23 mouse cellular contexts compared by ENCODE assay signal in the genomic region with DNA sequence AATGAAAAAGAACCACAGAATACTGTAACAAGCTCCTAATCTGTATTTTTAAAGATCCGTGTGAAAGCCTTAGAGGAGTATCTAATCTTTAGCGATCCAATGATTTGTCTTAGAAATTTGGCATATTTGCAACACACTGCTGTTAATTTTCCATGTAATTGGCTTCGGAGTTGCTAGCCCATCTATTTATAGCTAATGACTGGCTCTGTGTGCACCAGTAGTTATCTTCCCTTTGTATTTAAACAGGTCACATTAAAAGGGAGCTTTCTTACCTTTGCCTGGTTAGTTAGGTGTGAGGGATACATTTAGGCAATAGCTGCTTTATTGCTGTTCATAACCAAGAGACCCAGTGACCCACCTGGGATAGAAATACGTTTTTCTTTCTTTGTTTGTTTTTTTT.
DNase-seq lines count a peak whose midpoint lies in the region; ATAC-seq and TF ChIP-seq lines count a peak whose summit lies in the region.
"Had no signal": no experiment of that assay in that cellular context is flagged by ENCODE, and none has a peak within 500 bp of the region (broad histone marks: within the 10 kb centered on the region; RNA-seq: fewer than 3 reads in every experiment).

No protein-coding gene starts in this region.

- H3K36me3 ChIP-seq in forebrain, embryonic 14.5 days (ENCODE audit: control insufficient read depth, insufficient read depth, low read length) = no peaks in the 10 kb centered on the region
- no peaks in the 10 kb centered on the region for H3K36me3 ChIP-seq in forebrain, embryonic 13.5 days (ENCODE audit: poor library complexity, severe bottlenecking)
- no peaks in the 10 kb centered on the region for H3K36me3 ChIP-seq in heart, embryonic 13.5 days
- H3K36me3 ChIP-seq in midbrain, postnatal 0 days (ENCODE audit: insufficient read depth, low read length) = no peaks in the 10 kb centered on the region
- no peaks in the 10 kb centered on the region for H3K36me3 ChIP-seq in midbrain, embryonic 10.5 days
- H3K36me3 ChIP-seq: forebrain, embryonic 10.5 days; heart, embryonic 15.5 days; hindbrain, embryonic 10.5 days; hindbrain, embryonic 15.5 days had no signal

- H3K27me3 ChIP-seq in forebrain, embryonic 14.5 days (replicated peaks; ENCODE audit: control insufficient read depth, insufficient read depth, low read length) = no peaks in the 10 kb centered on the region
- H3K27me3 ChIP-seq in forebrain, embryonic 13.5 days = no peaks in the 10 kb centered on the region
- no peaks in the 10 kb centered on the region for H3K27me3 ChIP-seq in heart, embryonic 13.5 days (replicated peaks)
- no peaks in the 10 kb centered on the region for H3K27me3 ChIP-seq in midbrain, postnatal 0 days (ENCODE audit: insufficient read depth, low read length)
- H3K27me3 ChIP-seq in midbrain, embryonic 10.5 days (ENCODE audit: low read depth, poor library complexity, severe bottlenecking) = no peaks in the 10 kb centered on the region
- H3K27me3 ChIP-seq: heart, embryonic 15.5 days; hindbrain, embryonic 15.5 days had no signal

- no peaks in the 10 kb centered on the region for H3K4me1 ChIP-seq in forebrain, embryonic 14.5 days (ENCODE audit: control insufficient read depth, insufficient read depth, low read length)
- H3K4me1 ChIP-seq in forebrain, embryonic 13.5 days = no peaks in the 10 kb centered on the region
- H3K4me1 ChIP-seq in heart, embryonic 13.5 days = peaks cover 4% of the 10 kb centered on the region; the same call in 1 of the 2 replicates
- no peaks in the 10 kb centered on the region for H3K4me1 ChIP-seq in midbrain, postnatal 0 days (ENCODE audit: insufficient read depth, low read length)
- no peaks in the 10 kb centered on the region for H3K4me1 ChIP-seq in midbrain, embryonic 10.5 days
- H3K4me1 ChIP-seq: forebrain, embryonic 10.5 days; heart, embryonic 15.5 days; hindbrain, embryonic 10.5 days; hindbrain, embryonic 15.5 days had no signal

- peak; percentile 6 for DNase-seq in forebrain, embryonic 14.5 days (ENCODE audit: low spot score)
- DNase-seq in heart, adult 18-20 months = no peak
- peak; percentile 35 for DNase-seq in midbrain, postnatal 0 days (ENCODE audit: low spot score)
- no peak for DNase-seq in midbrain, embryonic 10.5 days (ENCODE audit: low spot score)
- DNase-seq: adrenal gland, adult 8-10 months; adrenal gland, postnatal 25 days; cerebellum, adult 18-20 months; cerebellum, adult 9-10 months; cerebellum, postnatal 14 days; gastrocnemius, postnatal 10 days; gastrocnemius, postnatal 36 days; heart, postnatal 10 days; heart, postnatal 36 days; kidney, adult 18-20 months had no signal

- no peak overlapping the region for H3K9ac ChIP-seq in forebrain, embryonic 14.5 days (ENCODE audit: low read length)
- H3K9ac ChIP-seq in forebrain, embryonic 13.5 days = no peak overlapping the region
- no peak overlapping the region for H3K9ac ChIP-seq in heart, embryonic 13.5 days
- H3K9ac ChIP-seq in midbrain, postnatal 0 days (replicated peaks; ENCODE audit: low read length, poor library complexity, severe bottlenecking) = no peak overlapping the region
- H3K9ac ChIP-seq: heart, embryonic 15.5 days; hindbrain, embryonic 15.5 days had no signal

- TF ChIP-seq CTCF in midbrain, postnatal 0 days (IDR thresholded peaks at IDR 0.05) = no peak

- 66% methylated on average over 4 of the region's 4 CpGs for WGBS in forebrain, embryonic 14.5 days
- WGBS in forebrain, embryonic 13.5 days = 67% methylated on average over 4 of the region's 4 CpGs
- WGBS in heart, embryonic 13.5 days = 50% methylated on average over 4 of the region's 4 CpGs
- 67% methylated on average over 4 of the region's 4 CpGs for WGBS in midbrain, postnatal 0 days
- 81% methylated on average over 4 of the region's 4 CpGs for whole genome bisulfite sequencing in midbrain, embryonic 10.5 days

- no peak overlapping the region for H3K4me3 ChIP-seq in forebrain, embryonic 14.5 days (ENCODE audit: low read depth, low read length)
- no peak overlapping the region for H3K4me3 ChIP-seq in forebrain, embryonic 13.5 days
- H3K4me3 ChIP-seq in heart, embryonic 13.5 days = no peak overlapping the region
- no peak overlapping the region for H3K4me3 ChIP-seq in midbrain, postnatal 0 days (ENCODE audit: low read depth, low read length)
- no peak overlapping the region for H3K4me3 ChIP-seq in midbrain, embryonic 10.5 days
- H3K4me3 ChIP-seq: forebrain, embryonic 10.5 days; heart, embryonic 15.5 days; hindbrain, embryonic 10.5 days; hindbrain, embryonic 15.5 days had no signal

- H3K9me3 ChIP-seq in forebrain, embryonic 14.5 days (replicated peaks; ENCODE audit: control insufficient read depth, low read length) = no peaks in the 10 kb centered on the region
- H3K9me3 ChIP-seq in forebrain, embryonic 13.5 days (replicated peaks) = no peaks in the 10 kb centered on the region
- no peaks in the 10 kb centered on the region for H3K9me3 ChIP-seq in heart, embryonic 13.5 days
- no peaks in the 10 kb centered on the region for H3K9me3 ChIP-seq in midbrain, postnatal 0 days (ENCODE audit: low read length)
- no peaks in the 10 kb centered on the region for H3K9me3 ChIP-seq in midbrain, embryonic 10.5 days (replicated peaks)
- H3K9me3 ChIP-seq: forebrain, embryonic 10.5 days; heart, embryonic 15.5 days; hindbrain, embryonic 10.5 days; hindbrain, embryonic 15.5 days had no signal

- ATAC-seq in forebrain, embryonic 14.5 days = no peak
- ATAC-seq in forebrain, embryonic 13.5 days = no peak
- no peak for ATAC-seq in heart, embryonic 13.5 days (ENCODE audit: extremely low read depth, insufficient number of reproducible peaks, low FRiP score, low TSS enrichment)
- ATAC-seq in midbrain, postnatal 0 days (ENCODE audit: low FRiP score) = no peak; the same call in 1 of the 2 replicates
- ATAC-seq: activated CD4-positive, CD25-positive, alpha-beta regulatory T cell, adult 4 months; inflammation-experienced regulatory T-cells, adult 6 months; intestine, embryonic 16.5 days had no signal

- no peak overlapping the region for H3K4me2 ChIP-seq in forebrain, embryonic 14.5 days (ENCODE audit: low read length)
- no peak overlapping the region for H3K4me2 ChIP-seq in forebrain, embryonic 13.5 days
- H3K4me2 ChIP-seq in heart, embryonic 13.5 days = 0 out of 2 replicates have a peak overlapping the region, but pooled peaks have one; percentile 0
- H3K4me2 ChIP-seq in midbrain, postnatal 0 days (ENCODE audit: low read depth, low read length, poor library complexity, severe bottlenecking) = no peak overlapping the region
- H3K4me2 ChIP-seq: heart, embryonic 15.5 days; hindbrain, embryonic 15.5 days had no signal

- H3K27ac ChIP-seq in forebrain, embryonic 14.5 days (ENCODE audit: low read depth, low read length) = no peak overlapping the region
- H3K27ac ChIP-seq in forebrain, embryonic 13.5 days = no peak overlapping the region
- H3K27ac ChIP-seq in heart, embryonic 13.5 days (replicated peaks) = no peak overlapping the region
- H3K27ac ChIP-seq in midbrain, postnatal 0 days (ENCODE audit: low read depth, low read length) = no peak overlapping the region
- no peak overlapping the region for H3K27ac ChIP-seq in midbrain, embryonic 10.5 days (replicated peaks)
- H3K27ac ChIP-seq: forebrain, embryonic 10.5 days; heart, embryonic 15.5 days; hindbrain, embryonic 10.5 days; hindbrain, embryonic 15.5 days had no signal

Comparison
In these comparisons a context has a peak if more than half of its experiments do, and no peak if none do; other contexts are left out.
1. DNase-seq: peak in forebrain, embryonic 14.5 days (single experiment) and midbrain, postnatal 0 days (single experiment); none in heart, adult 18-20 months (0 of 2) and midbrain, embryonic 10.5 days (single experiment).